Mouse (Mus musculus) kidney, embryonic 14.5 days (tissue): ENCODE data around the gene Fbln5. TPM values are rescaled to one million over a fixed set of nuclear protein-coding genes. Genes with fewer than 3 reads are reported as not detected.
A peak's percentile ranks its signal among the peaks of the same experiment; 100 is the strongest.

Source experiments
- ATAC-seq: fragments of 200-750 bp; cut with Nextera tagmentation; 2 replicates; pipeline ENCODE4 v1.8.0; 2017; ENCODE audit warnings: moderate number of reproducible peaks, mild to moderate bottlenecking, moderate TSS enrichment, moderate library complexity; ENCODE audit not compliant: low FRiP score, low TSS enrichment
- H3K27ac ChIP-seq: fragments of 300-500 bp; sonication (generic); 2 replicates; pipeline ENCODE4 v1.5.1; 2014; ENCODE audit warnings: low read depth, mild to moderate bottlenecking, low read length, moderate library complexity, mixed read lengths
- H3K27me3 ChIP-seq: fragments of 300-500 bp; sonication (generic); 2 replicates; pipeline ENCODE4 v1.6.1; 2014; ENCODE audit warnings: mild to moderate bottlenecking, low read length; ENCODE audit not compliant: control insufficient read depth, insufficient read depth
- H3K36me3 ChIP-seq: fragments of 300-500 bp; sonication (generic); 2 replicates; pipeline ENCODE4 v1.6.1; 2014; ENCODE audit warnings: low read length, mixed read lengths; ENCODE audit not compliant: control insufficient read depth, insufficient read depth
- H3K4me1 ChIP-seq: fragments of 300-500 bp; sonication (generic); 2 replicates; pipeline ENCODE4 v1.6.1; 2014; ENCODE audit warnings: low read length, mixed read lengths; ENCODE audit not compliant: control insufficient read depth, insufficient read depth
- H3K4me2 ChIP-seq: fragments of 300-500 bp; sonication (generic); replicated peaks from 2 replicates; pipeline ENCODE4 v1.6.1; 2014; ENCODE audit warnings: low read depth, mild to moderate bottlenecking, low read length
- H3K4me3 ChIP-seq: fragments of 300-500 bp; sonication (generic); 2 replicates; pipeline ENCODE4 v1.5.1; 2014; ENCODE audit warnings: mild to moderate bottlenecking, low read length
- H3K9ac ChIP-seq: fragments of 300-500 bp; sonication (generic); 2 replicates; pipeline ENCODE4 v1.6.1; 2014; ENCODE audit warnings: low read depth, mild to moderate bottlenecking, low read length, moderate library complexity
- H3K9me3 ChIP-seq: fragments of 300-500 bp; sonication (generic); 2 replicates; pipeline ENCODE4 v1.6.1; 2016; ENCODE audit warnings: low read length; ENCODE audit not compliant: control insufficient read depth
- WGBS: fragments of 180-500 bp; shearing (Covaris S2); extraction: QIAGEN DNeasy Blood & Tissue Kit; methylation state at CpG from one replicate; pipeline ENCODE4 v1.1.7; 2014; 5-methylcytosine and 5-hydroxymethylcytosine counted together
- polyA plus RNA-seq: library from polyadenylated mRNA; unstranded; fragments of >200 nt; fragmentation: Nextera tagmentation; extraction: Ambion mirVana; gene quantifications from 2 replicates; pipeline ENCODE4 v1.2.1, GENCODE M21; 2014

The Fbln5 gene
- polyA plus RNA-seq = 36.2 and 51.3 TPM in 2 replicates

DNA sequence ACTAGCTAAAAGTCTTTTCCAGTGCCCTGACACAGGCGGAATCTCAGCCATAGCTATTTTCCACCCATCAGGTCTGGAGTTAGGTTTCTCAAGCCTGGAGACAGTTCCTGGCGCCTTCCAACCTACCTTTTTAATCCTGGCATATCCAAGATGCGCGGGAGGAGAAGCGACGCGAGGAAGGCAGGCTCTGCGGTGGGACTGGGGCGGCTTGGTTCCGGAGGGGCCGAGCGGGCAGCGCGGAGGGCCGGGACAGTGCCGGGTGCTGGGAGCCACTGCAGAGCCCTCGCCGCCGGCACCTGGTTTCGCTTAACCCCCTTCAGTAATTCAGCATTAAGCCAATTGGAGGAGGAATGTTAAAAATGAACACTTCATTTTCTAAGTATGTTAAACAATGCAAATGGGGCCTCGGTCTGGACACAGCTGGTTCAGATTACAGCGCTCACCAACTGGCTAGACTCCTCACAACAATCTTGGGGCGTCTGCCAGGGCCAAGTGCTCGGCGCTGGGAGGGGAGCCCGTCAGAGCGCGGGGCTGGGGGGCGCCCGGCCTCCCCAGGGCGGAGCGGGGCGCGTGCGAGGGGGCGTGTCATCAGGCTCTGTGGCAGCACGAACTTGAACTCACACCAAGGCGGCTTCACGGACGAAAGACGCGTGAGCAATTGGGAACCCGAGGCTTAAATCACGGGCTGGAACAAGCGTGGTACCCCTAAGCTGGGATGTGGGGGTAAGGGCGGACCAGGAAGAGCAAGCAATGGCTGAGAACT lies at the start of gene Fbln5:
Gene Fbln5, minus strand, starts transcription at position 448 of the 763 bp plus-strand sequence.
- peak within 1 kb of the TSS; percentile 47 for H3K9ac ChIP-seq
- peak within 1 kb of the TSS; percentile 57 for H3K4me3 ChIP-seq
- WGBS = under 1% methylated on average over 46 of the region's 46 CpGs
- H3K27ac ChIP-seq = peak within 1 kb of the TSS; percentile 71
- H3K4me1 ChIP-seq = 0 out of 2 replicates have a peak, but pooled peaks cover 4% of the 10 kb centered on the region
- H3K9me3 ChIP-seq = no peaks in the 10 kb centered on the region
- H3K27me3 ChIP-seq = no peaks in the 10 kb centered on the region; the same call in 1 of the 2 replicates
- ATAC-seq = peak; percentile 86
- peak within 1 kb of the TSS; percentile 89 for H3K4me2 ChIP-seq
- H3K36me3 ChIP-seq = no peaks in the 10 kb centered on the region

DNA sequence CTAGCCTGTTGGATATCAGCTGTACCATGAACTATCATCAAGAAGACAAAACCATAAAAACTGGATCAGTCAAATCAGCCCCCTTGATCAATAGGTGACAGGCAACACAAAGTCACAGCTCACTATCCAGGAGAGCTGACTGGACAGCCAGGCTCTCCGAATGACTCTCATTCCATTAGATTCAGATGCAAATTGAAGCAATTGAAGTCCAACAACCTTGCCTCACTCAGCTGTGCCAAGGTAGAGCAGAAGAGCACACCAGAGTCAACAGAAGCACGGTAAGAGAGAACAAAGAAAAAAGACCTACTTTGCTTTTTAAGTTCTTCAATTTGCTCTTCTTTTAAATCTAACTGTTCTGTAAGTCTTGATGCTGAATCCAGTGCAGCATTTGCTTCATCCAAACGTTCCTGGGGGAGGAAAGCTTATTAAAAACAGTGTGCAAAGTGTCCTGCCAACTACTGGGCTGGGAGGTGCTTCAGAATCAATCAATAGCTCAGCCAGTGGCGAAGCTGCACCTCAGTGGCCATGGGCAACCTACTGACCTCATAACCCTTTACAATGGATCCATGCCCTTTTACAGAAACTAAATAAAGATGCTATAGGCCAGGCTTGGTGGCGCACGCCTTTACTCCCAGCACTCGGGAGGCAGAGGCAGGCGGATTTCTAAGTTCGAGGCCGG lies 43.6 kb upstream of the Fbln5 start:
- no peak overlapping the region for H3K9ac ChIP-seq
- no peaks in the 10 kb centered on the region for H3K9me3 ChIP-seq
- no peaks in the 10 kb centered on the region for H3K4me1 ChIP-seq
- no peak overlapping the region for H3K27ac ChIP-seq
- H3K4me2 ChIP-seq = no peak overlapping the region
- ATAC-seq = no peak
- H3K36me3 ChIP-seq = peaks cover 22% of the 10 kb centered on the region
- 85% methylated on average over 10 of the region's 10 CpGs for WGBS
- no peak overlapping the region for H3K4me3 ChIP-seq
- no peaks in the 10 kb centered on the region for H3K27me3 ChIP-seq

DNA sequence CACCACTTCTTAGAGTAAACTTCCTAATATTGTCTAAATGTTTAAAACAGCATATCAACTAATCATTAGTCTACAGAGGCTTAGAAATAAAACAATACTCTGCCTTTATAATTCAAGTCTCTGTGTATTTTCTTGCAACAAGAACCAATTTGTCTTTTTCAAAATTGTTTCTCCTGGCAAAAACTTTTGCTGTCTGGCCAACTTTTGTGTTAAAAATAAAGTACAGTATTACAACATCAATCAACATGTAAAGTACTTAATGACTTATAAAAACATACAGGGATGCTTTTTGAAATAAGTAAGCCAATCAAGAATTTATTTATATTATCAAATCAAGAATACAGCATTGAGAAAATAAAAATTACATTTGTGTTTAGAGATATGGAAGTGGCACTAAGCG lies 41.4 kb upstream of the Fbln5 start:
- Histone ChIP-seq H3K4me3 (no peak overlapping the region), H3K27ac (no peak overlapping the region), H3K27me3 (no peaks in the 10 kb centered on the region), H3K4me2 (no peak overlapping the region), H3K36me3 (peaks cover 19% of the 10 kb centered on the region), H3K4me1 (no peaks in the 10 kb centered on the region), H3K9me3 (no peaks in the 10 kb centered on the region), H3K9ac (no peak overlapping the region)
- 94% methylated on average over 1 of the region's 1 CpGs for WGBS
- no peak for ATAC-seq

DNA sequence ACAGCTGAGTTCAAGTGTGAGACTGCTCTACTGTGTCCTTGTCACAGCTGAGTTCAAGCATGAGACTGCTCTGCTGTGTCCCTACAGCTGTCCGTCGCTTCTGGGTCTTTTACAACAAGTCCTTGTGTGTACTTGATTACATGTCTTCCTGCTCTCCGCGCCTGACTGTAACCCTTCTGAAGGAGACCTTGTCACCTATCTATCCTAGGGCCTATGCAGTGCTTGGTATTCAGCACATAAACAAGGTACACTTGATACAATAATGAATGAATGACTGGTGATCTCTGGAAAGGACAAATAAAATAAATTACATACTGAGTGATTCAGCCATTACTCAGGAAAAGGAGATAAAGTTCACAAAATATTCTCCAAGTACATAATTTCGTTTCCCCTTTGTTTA lies 39.2 kb upstream of the Fbln5 start:
- ATAC-seq = no peak
- Histone ChIP-seq H3K27me3 (no peaks in the 10 kb centered on the region), H3K4me3 (no peak overlapping the region), H3K4me2 (no peak overlapping the region), H3K4me1 (no peaks in the 10 kb centered on the region), H3K9me3 (no peaks in the 10 kb centered on the region), H3K36me3 (peaks cover 14% of the 10 kb centered on the region), H3K9ac (no peak overlapping the region), H3K27ac (no peak overlapping the region)
- WGBS = 89% methylated on average over 5 of the region's 5 CpGs

DNA sequence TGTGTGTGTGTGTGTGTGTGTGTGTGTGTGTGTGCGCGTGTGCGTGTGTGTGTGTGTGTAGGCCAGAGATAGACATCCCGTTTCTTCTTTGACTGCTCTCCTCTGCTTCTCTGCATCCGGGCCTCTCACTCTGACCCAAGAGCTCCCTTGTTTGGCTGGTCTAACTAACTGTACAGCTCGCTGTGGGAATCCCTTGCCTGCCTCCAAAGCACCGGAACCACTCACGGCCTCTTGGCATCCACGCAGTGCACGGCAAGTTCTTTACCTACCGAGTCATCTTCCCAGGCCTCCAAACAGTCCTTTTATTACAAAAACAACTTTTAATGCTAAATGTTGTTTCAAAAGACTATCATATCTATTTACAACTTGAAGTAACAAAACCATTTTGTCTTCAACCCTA lies 35.5 kb upstream of the Fbln5 start:
- Histone ChIP-seq H3K36me3 (no peaks in the 10 kb centered on the region), H3K4me2 (no peak overlapping the region), H3K9ac (no peak overlapping the region), H3K27ac (no peak overlapping the region), H3K27me3 (no peaks in the 10 kb centered on the region), H3K9me3 (no peaks in the 10 kb centered on the region), H3K4me3 (no peak overlapping the region), H3K4me1 (no peaks in the 10 kb centered on the region)
- no peak for ATAC-seq
- 96% methylated on average over 11 of the region's 11 CpGs for WGBS

DNA sequence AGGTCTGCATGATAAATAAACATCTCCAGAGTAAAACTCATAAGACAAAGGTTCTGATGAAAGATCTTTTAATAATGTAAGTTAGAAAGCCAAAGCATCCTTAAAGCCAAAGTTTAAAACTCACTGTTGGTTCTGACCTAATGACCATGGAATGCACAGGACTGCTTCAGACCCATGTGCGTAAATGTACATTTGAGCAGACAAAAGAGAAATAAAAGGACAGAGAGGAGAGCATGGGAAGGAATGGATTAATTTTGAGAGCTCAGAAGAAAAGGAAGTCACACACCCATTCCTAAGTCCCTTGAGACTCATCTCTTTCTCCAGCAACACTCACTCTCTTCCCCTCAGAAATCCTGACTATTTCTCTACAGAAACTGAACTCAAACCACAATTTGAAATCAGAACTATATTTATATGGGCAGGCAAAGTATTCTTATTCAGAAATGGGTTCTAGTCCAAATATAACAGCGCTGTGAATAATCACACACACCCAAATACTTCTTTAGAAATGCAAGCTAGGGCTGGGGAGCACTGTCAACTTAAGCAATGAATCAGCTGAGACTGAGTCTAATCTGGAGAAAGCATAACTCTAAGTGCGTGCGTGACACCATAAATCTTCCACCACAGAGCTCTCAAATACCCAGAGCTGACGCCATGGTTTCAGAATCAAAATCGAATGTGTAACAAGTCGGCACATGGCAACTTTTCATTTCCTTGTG lies 33.1 kb upstream of the Fbln5 start:
- Histone ChIP-seq H3K27ac (no peak overlapping the region; the same call in 1 of the 2 replicates), H3K4me3 (no peak overlapping the region), H3K9me3 (no peaks in the 10 kb centered on the region), H3K27me3 (no peaks in the 10 kb centered on the region), H3K4me2 (no peak overlapping the region), H3K9ac (no peak overlapping the region), H3K4me1 (no peaks in the 10 kb centered on the region), H3K36me3 (no peaks in the 10 kb centered on the region)
- ATAC-seq = peak; percentile 71; the same call in 1 of the 2 replicates
- WGBS = 64% methylated on average over 7 of the region's 7 CpGs

DNA sequence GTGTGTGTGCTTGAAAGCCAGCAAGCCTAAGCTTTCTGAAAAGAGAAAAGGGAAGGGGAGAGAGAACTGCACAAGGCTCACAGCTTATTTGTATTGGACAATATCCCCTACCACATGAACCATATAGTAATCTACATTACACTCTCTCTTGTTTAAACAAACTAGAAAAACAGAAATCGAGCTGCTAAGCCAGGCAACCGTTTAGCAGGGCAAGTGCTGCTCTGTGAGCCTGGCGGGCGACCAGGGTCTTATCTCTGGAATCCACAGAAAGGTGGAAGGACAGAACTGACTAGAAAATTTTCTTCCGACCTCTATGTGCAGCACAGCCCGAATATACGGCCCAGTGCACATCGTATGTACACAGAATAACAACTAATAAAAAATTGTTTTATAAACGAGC lies 32.5 kb upstream of the Fbln5 start:
- Histone ChIP-seq H3K9ac (no peak overlapping the region), H3K4me2 (no peak overlapping the region), H3K27ac (no peak overlapping the region; the same call in 1 of the 2 replicates), H3K27me3 (no peaks in the 10 kb centered on the region), H3K4me1 (no peaks in the 10 kb centered on the region), H3K36me3 (peaks cover 6% of the 10 kb centered on the region; the same call in 1 of the 2 replicates), H3K4me3 (no peak overlapping the region), H3K9me3 (no peaks in the 10 kb centered on the region)
- 68% methylated on average over 9 of the region's 9 CpGs for WGBS
- ATAC-seq = no peak

DNA sequence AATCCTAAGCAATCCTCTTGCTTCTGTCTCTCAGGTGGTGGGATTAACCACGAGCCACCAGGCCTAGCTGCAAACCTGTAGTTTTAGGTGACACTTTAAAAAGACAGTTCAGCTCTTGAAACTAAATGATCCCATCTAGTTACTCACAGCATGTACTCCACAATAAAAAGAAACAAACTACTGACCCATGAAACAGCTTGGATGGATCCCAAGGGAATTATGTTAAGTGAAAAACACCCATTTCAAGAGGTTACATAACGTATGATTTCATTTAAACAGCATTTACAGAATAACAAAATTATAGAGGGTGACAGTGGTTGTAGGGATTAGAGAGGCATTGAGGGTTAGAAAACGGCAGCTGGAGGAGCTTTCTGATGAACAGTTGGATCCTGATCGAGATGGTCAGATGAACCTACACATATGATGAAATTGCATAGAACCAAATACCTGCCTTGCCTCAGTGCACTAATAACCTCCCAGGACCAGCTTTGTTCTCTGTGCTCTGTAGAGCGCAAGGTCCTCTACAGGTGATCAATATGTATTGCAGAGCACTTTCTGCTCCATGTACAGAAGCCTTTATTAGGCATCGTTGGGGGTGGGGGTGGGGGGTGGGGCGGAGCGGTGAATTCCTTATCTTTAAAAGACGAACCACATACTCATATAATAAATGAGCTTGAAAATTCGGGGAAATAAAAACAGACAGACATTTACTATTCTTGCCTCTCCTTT lies 17.9 kb upstream of the Fbln5 start:
- Histone ChIP-seq H3K9me3 (no peaks in the 10 kb centered on the region), H3K9ac (no peak overlapping the region), H3K27ac (no peak overlapping the region), H3K4me2 (no peak overlapping the region), H3K4me3 (no peak overlapping the region), H3K4me1 (peaks cover 3% of the 10 kb centered on the region; the same call in 1 of the 2 replicates), H3K36me3 (peaks cover 20% of the 10 kb centered on the region; the same call in 1 of the 2 replicates), H3K27me3 (no peaks in the 10 kb centered on the region)
- 91% methylated on average over 10 of the region's 10 CpGs for WGBS
- ATAC-seq = no peak
